Mouse (Mus musculus): ENCODE data around the gene Ywhab. TPM values are rescaled to one million over a fixed set of nuclear protein-coding genes. Genes with fewer than 3 reads are reported as not detected.

Gene Ywhab
- total and polyA plus RNA-seq, 2 experiments from 2014 or later, result 31.8 to 157 TPM

- ATAC-seq (ENCODE audit: insufficient read depth, low read depth), result no peak
- Histone ChIP-seq H3K4me1 (ENCODE audit: control insufficient read depth, insufficient read depth) (peaks cover 27% of the 10 kb centered on the region), H3K27me3 (ENCODE audit: control insufficient read depth, insufficient read depth, low read length) (no peaks in the 10 kb centered on the region), H3K36me3 (replicated peaks; ENCODE audit: control insufficient read depth, insufficient read depth, low read length) (peaks cover 18% of the 10 kb centered on the region), H3K9me3 (replicated peaks; ENCODE audit: control insufficient read depth, low read length) (no peaks in the 10 kb centered on the region), H3K4me2 (ENCODE audit: low read depth, low read length) (no peak overlapping the region), H3K4me3 (ENCODE audit: low read depth, low read length) (no peak overlapping the region), H3K9ac (replicated peaks; ENCODE audit: low read depth, low read length) (no peak overlapping the region), H3K27ac (ENCODE audit: low read depth) (no peak overlapping the region)
- DNase-seq (ENCODE audit: low spot score), result no peak
- TF ChIP-seq EP300 (IDR thresholded peaks at IDR 0.05; ENCODE audit: low read depth), result no peak
- no peak for TF ChIP-seq CTCF (IDR thresholded peaks at IDR 0.05; ENCODE audit: low read depth)
- 79% methylated on average over 2 of the region's 2 CpGs for WGBS
Measured at GRCm38 (mm10) chr2:164007987-164008545, 13.3 kb downstream of the Ywhab start.

- no peak overlapping the region for H3K4me3 ChIP-seq (ENCODE audit: low read depth, low read length)
- no peak for ATAC-seq (ENCODE audit: insufficient read depth, low read depth)
- no peaks in the 10 kb centered on the region for H3K9me3 ChIP-seq (replicated peaks; ENCODE audit: control insufficient read depth, low read length)
- H3K27ac ChIP-seq (ENCODE audit: low read depth), result peak overlapping the region; percentile 11; the same call in 1 of the 2 replicates
- no peak overlapping the region for H3K4me2 ChIP-seq (ENCODE audit: low read depth, low read length)
- peaks cover 29% of the 10 kb centered on the region for H3K36me3 ChIP-seq (replicated peaks; ENCODE audit: control insufficient read depth, insufficient read depth, low read length)
- TF ChIP-seq EP300 (IDR thresholded peaks at IDR 0.05; ENCODE audit: low read depth) (no peak), CTCF (IDR thresholded peaks at IDR 0.05; ENCODE audit: low read depth) (no peak)
- no peak overlapping the region for H3K9ac ChIP-seq (replicated peaks; ENCODE audit: low read depth, low read length)
- H3K4me1 ChIP-seq (ENCODE audit: control insufficient read depth, insufficient read depth), result peaks cover 23% of the 10 kb centered on the region
- DNase-seq (ENCODE audit: low spot score), result no peak
- H3K27me3 ChIP-seq (ENCODE audit: control insufficient read depth, insufficient read depth, low read length), result no peaks in the 10 kb centered on the region
- WGBS, result 77% methylated on average over 6 of the region's 6 CpGs
Measured at GRCm38 (mm10) chr2:164009227-164009626, 14.5 kb downstream of the Ywhab start.

- H3K9ac ChIP-seq (replicated peaks; ENCODE audit: low read depth, low read length), result no peak overlapping the region
- H3K36me3 ChIP-seq (replicated peaks; ENCODE audit: control insufficient read depth, insufficient read depth, low read length), result peaks cover 42% of the 10 kb centered on the region
- ATAC-seq (ENCODE audit: insufficient read depth, low read depth) (no peak), DNase-seq (ENCODE audit: low spot score) (no peak)
- TF ChIP-seq CTCF (IDR thresholded peaks at IDR 0.05; ENCODE audit: low read depth), result no peak
- no peak for TF ChIP-seq EP300 (IDR thresholded peaks at IDR 0.05; ENCODE audit: low read depth)
- H3K27ac ChIP-seq (ENCODE audit: low read depth), result no peak overlapping the region
- 81% methylated on average over 5 of the region's 5 CpGs for WGBS
- H3K4me3 ChIP-seq (ENCODE audit: low read depth, low read length), result no peak overlapping the region
- no peaks in the 10 kb centered on the region for H3K9me3 ChIP-seq (replicated peaks; ENCODE audit: control insufficient read depth, low read length)
- peaks cover 19% of the 10 kb centered on the region for H3K4me1 ChIP-seq (ENCODE audit: control insufficient read depth, insufficient read depth)
- H3K27me3 ChIP-seq (ENCODE audit: control insufficient read depth, insufficient read depth, low read length), result no peaks in the 10 kb centered on the region
- H3K4me2 ChIP-seq (ENCODE audit: low read depth, low read length), result no peak overlapping the region
Measured at GRCm38 (mm10) chr2:164010496-164010895, 15.7 kb downstream of the Ywhab start.

- no peak overlapping the region for H3K27ac ChIP-seq (ENCODE audit: low read depth)
- DNase-seq (ENCODE audit: low spot score) (no peak), ATAC-seq (ENCODE audit: insufficient read depth, low read depth) (no peak)
- H3K4me1 ChIP-seq (ENCODE audit: control insufficient read depth, insufficient read depth), result peaks cover 15% of the 10 kb centered on the region
- peaks cover 47% of the 10 kb centered on the region for H3K36me3 ChIP-seq (replicated peaks; ENCODE audit: control insufficient read depth, insufficient read depth, low read length)
- no peak overlapping the region for H3K4me3 ChIP-seq (ENCODE audit: low read depth, low read length)
- no peak overlapping the region for H3K9ac ChIP-seq (replicated peaks; ENCODE audit: low read depth, low read length)
- no peaks in the 10 kb centered on the region for H3K27me3 ChIP-seq (ENCODE audit: control insufficient read depth, insufficient read depth, low read length)
- no peak overlapping the region for H3K4me2 ChIP-seq (ENCODE audit: low read depth, low read length)
- H3K9me3 ChIP-seq (replicated peaks; ENCODE audit: control insufficient read depth, low read length), result no peaks in the 10 kb centered on the region
- WGBS, result 78% methylated on average over 3 of the region's 3 CpGs
- TF ChIP-seq EP300 (IDR thresholded peaks at IDR 0.05; ENCODE audit: low read depth) (no peak), CTCF (IDR thresholded peaks at IDR 0.05; ENCODE audit: low read depth) (no peak)
Measured at GRCm38 (mm10) chr2:164010944-164011343, 16.2 kb downstream of the Ywhab start.

- Histone ChIP-seq H3K9ac (replicated peaks; ENCODE audit: low read depth, low read length) (no peak overlapping the region), H3K36me3 (replicated peaks; ENCODE audit: control insufficient read depth, insufficient read depth, low read length) (peaks cover 90% of the 10 kb centered on the region), H3K4me3 (ENCODE audit: low read depth, low read length) (no peak overlapping the region), H3K27me3 (ENCODE audit: control insufficient read depth, insufficient read depth, low read length) (no peaks in the 10 kb centered on the region), H3K4me2 (ENCODE audit: low read depth, low read length) (no peak overlapping the region), H3K27ac (ENCODE audit: low read depth) (no peak overlapping the region), H3K4me1 (ENCODE audit: control insufficient read depth, insufficient read depth) (no peaks in the 10 kb centered on the region), H3K9me3 (replicated peaks; ENCODE audit: control insufficient read depth, low read length) (no peaks in the 10 kb centered on the region)
- DNase-seq (ENCODE audit: low spot score), result no peak
- no peak for ATAC-seq (ENCODE audit: insufficient read depth, low read depth)
- no peak for TF ChIP-seq EP300 (IDR thresholded peaks at IDR 0.05; ENCODE audit: low read depth)
- TF ChIP-seq CTCF (IDR thresholded peaks at IDR 0.05; ENCODE audit: low read depth), result no peak
- 93% methylated on average over 16 of the region's 16 CpGs for WGBS
Measured at GRCm38 (mm10) chr2:164015304-164015703, 20.5 kb downstream of the Ywhab start.

GRCm38 (mm10) chr2:164018910-164019309 lies 24.1 kb downstream of the Ywhab start:
- H3K27me3 ChIP-seq (ENCODE audit: control insufficient read depth, insufficient read depth, low read length), result no peaks in the 10 kb centered on the region
- no peak overlapping the region for H3K27ac ChIP-seq (ENCODE audit: low read depth)
- H3K9ac ChIP-seq (replicated peaks; ENCODE audit: low read depth, low read length), result no peak overlapping the region
- DNase-seq (ENCODE audit: low spot score) (no peak), ATAC-seq (ENCODE audit: insufficient read depth, low read depth) (no peak)
- H3K9me3 ChIP-seq (replicated peaks; ENCODE audit: control insufficient read depth, low read length), result no peaks in the 10 kb centered on the region
- no peak overlapping the region for H3K4me2 ChIP-seq (ENCODE audit: low read depth, low read length)
- TF ChIP-seq CTCF (IDR thresholded peaks at IDR 0.05; ENCODE audit: low read depth) (no peak), EP300 (IDR thresholded peaks at IDR 0.05; ENCODE audit: low read depth) (no peak)
- 86% methylated on average over 3 of the region's 3 CpGs for WGBS
- peaks cover 63% of the 10 kb centered on the region for H3K36me3 ChIP-seq (replicated peaks; ENCODE audit: control insufficient read depth, insufficient read depth, low read length)
- no peak overlapping the region for H3K4me3 ChIP-seq (ENCODE audit: low read depth, low read length)
- H3K4me1 ChIP-seq (ENCODE audit: control insufficient read depth, insufficient read depth), result no peaks in the 10 kb centered on the region
